Mouse (Mus musculus) naive thymus-derived CD4-positive, alpha-beta T cell, adult 2 months (primary cell): ENCODE data around the gene Grin1.

Experiments
- DNase-seq: peaks from one replicate; pipeline ENCODE4 v3.0.0-alpha.2; 2011; ENCODE audit warnings: low read depth

Grin1 gene

GRCm38 (mm10) chr2:25318971-25319773 lies at the start of gene Grin1:
Gene Grin1, minus strand, starts transcription at chr2:25319187.
- peak; percentile 66 for DNase-seq

GRCm38 (mm10) chr2:25365091-25365761 lies 46.2 kb upstream of the Grin1 start, which contains the start of gene Uap1l1:
Gene Uap1l1, minus strand, starts transcription at chr2:25365682.
- DNase-seq = peak; percentile 73

- DNase-seq = no peak
Observed at GRCm38 (mm10) chr2:25364761-25365090, 45.7 kb upstream of the Grin1 start.

GRCm38 (mm10) chr2:25364313-25364712 lies 45.3 kb upstream of the Grin1 start:
- no peak for DNase-seq

- no peak for DNase-seq
Observed at GRCm38 (mm10) chr2:25363478-25364178, 44.6 kb upstream of the Grin1 start.

GRCm38 (mm10) chr2:25359848-25360247 lies 40.9 kb upstream of the Grin1 start:
- no peak for DNase-seq

- peak; percentile 75 for DNase-seq
Observed at GRCm38 (mm10) chr2:25356208-25357079, 37.5 kb upstream of the Grin1 start, which contains the start of gene Dpp7. Gene Dpp7, minus strand, starts transcription at chr2:25356359.

GRCm38 (mm10) chr2:25355419-25356066 lies 36.6 kb upstream of the Grin1 start:
- no peak for DNase-seq

GRCm38 (mm10) chr2:25354211-25354610 lies 35.2 kb upstream of the Grin1 start:
- DNase-seq = no peak

- DNase-seq = no peak
Observed at GRCm38 (mm10) chr2:25350701-25351100, 31.7 kb upstream of the Grin1 start.

- no peak for DNase-seq
Observed at GRCm38 (mm10) chr2:25349499-25349898, 30.5 kb upstream of the Grin1 start.

GRCm38 (mm10) chr2:25348162-25348561 lies 29.2 kb upstream of the Grin1 start:
- no peak for DNase-seq

GRCm38 (mm10) chr2:25338303-25338702 lies 19.3 kb upstream of the Grin1 start:
- no peak for DNase-seq

GRCm38 (mm10) chr2:25333569-25333968 lies 14.6 kb upstream of the Grin1 start:
- no peak for DNase-seq

- DNase-seq = peak; percentile 100
Observed at GRCm38 (mm10) chr2:25332286-25333160, 13.5 kb upstream of the Grin1 start, which contains the start of gene Man1b1. Gene Man1b1, plus strand, starts transcription at chr2:25332338.

GRCm38 (mm10) chr2:25331470-25331869 lies 12.5 kb upstream of the Grin1 start:
- peak; percentile 24 for DNase-seq

GRCm38 (mm10) chr2:25328440-25328839 lies 9.5 kb upstream of the Grin1 start:
- peak; percentile 35 for DNase-seq

- no peak for DNase-seq
Observed at GRCm38 (mm10) chr2:25326036-25326435, 7.0 kb upstream of the Grin1 start.

- DNase-seq = no peak
Observed at GRCm38 (mm10) chr2:25320084-25320483, 1.1 kb upstream of the Grin1 start.
